Mouse (Mus musculus): ENCODE measurements around the gene Atg5.

GRCm38 (mm10) chr10:44409958-44410357 lies 141.8 kb downstream of the Atg5 start:
- no peak for TF ChIP-seq CTCF (IDR thresholded peaks at IDR 0.05; ENCODE audit: borderline replicate concordance, insufficient read depth, low read length)
- TF ChIP-seq POLR2A (IDR thresholded peaks at IDR 0.05; ENCODE audit: low read depth, low read length), result no peak

Measured in embryonic fibroblast, embryonic 13.5 days (primary cell).